8 mouse cellular contexts compared by ENCODE assay signal in the genomic region with DNA sequence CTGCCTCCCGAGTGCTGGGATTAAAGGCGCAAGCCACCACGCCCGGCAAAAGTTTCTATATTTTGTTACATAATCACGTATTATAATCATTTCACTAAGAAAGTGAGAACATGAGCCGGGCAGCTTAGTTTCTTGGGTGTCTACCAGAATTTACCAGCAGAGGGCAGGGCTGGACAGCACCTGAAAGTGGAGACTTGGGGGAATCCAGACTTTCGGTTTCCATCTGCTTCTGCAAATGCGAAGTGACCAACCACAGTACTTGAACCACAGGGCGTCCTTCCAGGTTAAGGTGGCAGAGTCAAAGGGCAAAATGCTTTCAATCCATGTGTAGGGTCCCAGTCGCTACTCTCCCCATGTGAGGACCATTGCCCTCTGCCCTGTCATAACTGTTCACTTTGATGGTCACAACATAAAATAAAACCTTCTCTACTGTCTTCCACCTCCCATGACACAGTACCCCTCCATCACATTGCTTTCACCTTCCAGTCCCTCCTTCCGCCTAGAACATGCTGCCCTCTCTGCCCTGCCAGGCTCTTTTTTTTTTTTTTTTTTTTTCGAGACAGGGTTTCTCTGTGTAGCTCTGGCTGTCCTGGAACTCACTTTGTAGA. TPM values are rescaled to one million over a fixed set of nuclear protein-coding genes. Genes with fewer than 3 reads are reported as not detected.
DNase-seq lines count a peak whose midpoint lies in the region; ATAC-seq lines count a peak whose summit lies in the region.

No protein-coding gene starts in this region.

- peak; percentile 88 for DNase-seq in CD4-positive, CD25-positive, alpha-beta regulatory T cell, adult 2 months (ENCODE audit: low read depth, low spot score)
- peak; percentile 73 for DNase-seq in adrenal gland, postnatal 25 days
- DNase-seq in heart, adult 9 months (ENCODE audit: low spot score in 2 of 2) = peak; percentile 69 to 87
- peak; percentile 91 for DNase-seq in kidney, postnatal 10 days
- peak; percentile 65 for DNase-seq in liver, embryonic 11.5 days (ENCODE audit: low spot score)
- peak; percentile 55 for DNase-seq in neural tube, embryonic 11.5 days (ENCODE audit: low spot score)
- peak; percentile 52 for DNase-seq in telencephalon, adult 2 months (ENCODE audit: low read depth, low spot score)

- H3K9me3 ChIP-seq in embryonic facial prominence, embryonic 13.5 days = no peaks in the 10 kb centered on the region
- no peaks in the 10 kb centered on the region for H3K9me3 ChIP-seq in liver, embryonic 11.5 days (ENCODE audit: control insufficient read depth, low read length)
- no peaks in the 10 kb centered on the region for H3K9me3 ChIP-seq in neural tube, embryonic 11.5 days (ENCODE audit: control insufficient read depth, low read length)

- H3K4me2 ChIP-seq in embryonic facial prominence, embryonic 13.5 days = peak overlapping the region; percentile 27; the same call in 1 of the 2 replicates
- H3K4me2 ChIP-seq in liver, embryonic 11.5 days = peak overlapping the region; percentile 58
- H3K4me2 ChIP-seq in neural tube, embryonic 11.5 days (ENCODE audit: low read depth) = no peak overlapping the region

- H3K4me3 ChIP-seq in embryonic facial prominence, embryonic 13.5 days = no peak overlapping the region
- H3K4me3 ChIP-seq in liver, embryonic 11.5 days (ENCODE audit: low read depth, low read length) = peak overlapping the region; percentile 23; the same call in 1 of the 2 replicates
- H3K4me3 ChIP-seq in neural tube, embryonic 11.5 days (ENCODE audit: low read depth, low read length) = no peak overlapping the region

- no peaks in the 10 kb centered on the region for H3K36me3 ChIP-seq in embryonic facial prominence, embryonic 13.5 days
- H3K36me3 ChIP-seq in liver, embryonic 11.5 days (ENCODE audit: control insufficient read depth, insufficient read depth, low read length) = no peaks in the 10 kb centered on the region
- no peaks in the 10 kb centered on the region for H3K36me3 ChIP-seq in neural tube, embryonic 11.5 days (ENCODE audit: control insufficient read depth, insufficient read depth, low read length)

- no peaks in the 10 kb centered on the region for H3K27me3 ChIP-seq in embryonic facial prominence, embryonic 13.5 days
- no peaks in the 10 kb centered on the region for H3K27me3 ChIP-seq in liver, embryonic 11.5 days (replicated peaks; ENCODE audit: control insufficient read depth, insufficient read depth, low read length)
- H3K27me3 ChIP-seq in neural tube, embryonic 11.5 days (ENCODE audit: control insufficient read depth, insufficient read depth, low read length) = no peaks in the 10 kb centered on the region

- H3K27ac ChIP-seq in embryonic facial prominence, embryonic 13.5 days = no peak overlapping the region
- H3K27ac ChIP-seq in liver, embryonic 11.5 days (ENCODE audit: low read depth, low read length) = no peak overlapping the region
- H3K27ac ChIP-seq in neural tube, embryonic 11.5 days (ENCODE audit: low read depth, low read length) = no peak overlapping the region

- no peaks in the 10 kb centered on the region for H3K4me1 ChIP-seq in embryonic facial prominence, embryonic 13.5 days
- H3K4me1 ChIP-seq in liver, embryonic 11.5 days (replicated peaks; ENCODE audit: control insufficient read depth, insufficient read depth, low read length) = 0 out of 2 replicates have a peak, but pooled peaks cover 3% of the 10 kb centered on the region
- no peaks in the 10 kb centered on the region for H3K4me1 ChIP-seq in neural tube, embryonic 11.5 days (ENCODE audit: control insufficient read depth, insufficient read depth, low read length)

- no peak overlapping the region for H3K9ac ChIP-seq in embryonic facial prominence, embryonic 13.5 days
- H3K9ac ChIP-seq in liver, embryonic 11.5 days (ENCODE audit: low read depth, low read length) = no peak overlapping the region
- H3K9ac ChIP-seq in neural tube, embryonic 11.5 days (ENCODE audit: low read length) = no peak overlapping the region

- no peak for ATAC-seq in embryonic facial prominence, embryonic 13.5 days (ENCODE audit: insufficient number of reproducible peaks, insufficient read depth, low FRiP score, low TSS enrichment, low read depth)
- peak; percentile 63 for ATAC-seq in liver, embryonic 11.5 days (replicated peaks; ENCODE audit: low FRiP score)
- ATAC-seq in neural tube, embryonic 11.5 days (ENCODE audit: insufficient read depth, low FRiP score, low TSS enrichment) = 0 out of 2 replicates have a peak, but pooled peaks have one; percentile 16

- WGBS in embryonic facial prominence, embryonic 13.5 days = 41% methylated on average over 12 of the region's 12 CpGs
- WGBS in liver, embryonic 11.5 days = 39% methylated on average over 12 of the region's 12 CpGs
- WGBS in neural tube, embryonic 11.5 days = 59% methylated on average over 11 of the region's 12 CpGs

RNA-seq across cellular contexts. Expression of gene Actr2, which starts 20.3 kb away (rescaled TPM):
- 121 and 131 TPM in 2 replicates for total RNA-seq in adrenal gland, postnatal 25 days (2021)
- polyA plus RNA-seq in embryonic facial prominence, embryonic 13.5 days (2015; fragmentation: Nextera tagmentation; extraction: Ambion mirVana) = 126 and 134 TPM in 2 replicates
- polyA plus RNA-seq in liver, embryonic 11.5 days (2014; fragmentation: Nextera tagmentation; extraction: Ambion mirVana) = 64.4 and 74.5 TPM in 2 replicates
- polyA plus RNA-seq in neural tube, embryonic 11.5 days (2014; fragmentation: Nextera tagmentation; extraction: Ambion mirVana) = 75.1 and 78.0 TPM in 2 replicates
